Mouse (Mus musculus): ENCODE measurements around the gene Bmp6. TPM values are rescaled to one million over a fixed set of nuclear protein-coding genes. Genes with fewer than 3 reads are reported as not detected.

Bmp6 gene
- polyA plus RNA-seq (2014; fragmentation: Nextera tagmentation; extraction: Ambion mirVana): 1.3 and 4.4 TPM in 2 replicates

- peaks cover 29% of the 10 kb centered on the region for H3K27me3 ChIP-seq (ENCODE audit: control insufficient read depth, insufficient read depth, low read length)
- peak within 1 kb of the TSS; percentile 42 for H3K4me3 ChIP-seq (ENCODE audit: low read depth, low read length)
- H3K9me3 ChIP-seq (ENCODE audit: control insufficient read depth, low read length): no peaks in the 10 kb centered on the region
- no peak within 1 kb of the TSS for H3K27ac ChIP-seq (ENCODE audit: low read depth, low read length)
- H3K4me2 ChIP-seq (ENCODE audit: low read depth, low read length): peak within 1 kb of the TSS; percentile 86
- H3K4me1 ChIP-seq (ENCODE audit: control insufficient read depth, insufficient read depth, low read length): peaks cover 16% of the 10 kb centered on the region
- no peaks in the 10 kb centered on the region for H3K36me3 ChIP-seq (ENCODE audit: control insufficient read depth, insufficient read depth, low read length)
- H3K9ac ChIP-seq (replicated peaks; ENCODE audit: low read depth, low read length): peak within 1 kb of the TSS; percentile 47
- peak; percentile 95 for ATAC-seq (ENCODE audit: low read depth)
- 3% methylated on average over 54 of the region's 54 CpGs for WGBS
Measured at GRCm38 (mm10) chr13:38344713-38345430, at the start of gene Bmp6. Gene Bmp6, plus strand, starts transcription at chr13:38345107.

GRCm38 (mm10) chr13:38296166-38296565, 48.7 kb upstream of the Bmp6 start:
- no peaks in the 10 kb centered on the region for H3K36me3 ChIP-seq (ENCODE audit: control insufficient read depth, insufficient read depth, low read length)
- H3K27ac ChIP-seq (ENCODE audit: low read depth, low read length): peak overlapping the region; percentile 40; the same call in 1 of the 2 replicates
- WGBS: 20% methylated on average over 8 of the region's 8 CpGs
- H3K4me1 ChIP-seq (ENCODE audit: control insufficient read depth, insufficient read depth, low read length): no peaks in the 10 kb centered on the region
- no peak overlapping the region for H3K4me3 ChIP-seq (ENCODE audit: low read depth, low read length)
- no peaks in the 10 kb centered on the region for H3K27me3 ChIP-seq (ENCODE audit: control insufficient read depth, insufficient read depth, low read length)
- peak; percentile 85 for ATAC-seq (ENCODE audit: low read depth)
- no peak overlapping the region for H3K4me2 ChIP-seq (ENCODE audit: low read depth, low read length)
- no peak overlapping the region for H3K9ac ChIP-seq (replicated peaks; ENCODE audit: low read depth, low read length)
- H3K9me3 ChIP-seq (ENCODE audit: control insufficient read depth, low read length): no peaks in the 10 kb centered on the region

- Histone ChIP-seq H3K4me2 (ENCODE audit: low read depth, low read length) (no peak overlapping the region), H3K9me3 (ENCODE audit: control insufficient read depth, low read length) (no peaks in the 10 kb centered on the region), H3K4me1 (ENCODE audit: control insufficient read depth, insufficient read depth, low read length) (no peaks in the 10 kb centered on the region), H3K27me3 (ENCODE audit: control insufficient read depth, insufficient read depth, low read length) (no peaks in the 10 kb centered on the region), H3K36me3 (ENCODE audit: control insufficient read depth, insufficient read depth, low read length) (no peaks in the 10 kb centered on the region), H3K27ac (ENCODE audit: low read depth, low read length) (0 out of 2 replicates have a peak overlapping the region, but pooled peaks have one; percentile 40), H3K4me3 (ENCODE audit: low read depth, low read length) (no peak overlapping the region), H3K9ac (replicated peaks; ENCODE audit: low read depth, low read length) (no peak overlapping the region)
- ATAC-seq (ENCODE audit: low read depth): peak; percentile 43
- 55% methylated on average over 8 of the region's 8 CpGs for WGBS
Measured at GRCm38 (mm10) chr13:38296601-38297000, 48.3 kb upstream of the Bmp6 start.

GRCm38 (mm10) chr13:38311125-38311524, 33.8 kb upstream of the Bmp6 start:
- H3K36me3 ChIP-seq (ENCODE audit: control insufficient read depth, insufficient read depth, low read length): no peaks in the 10 kb centered on the region
- no peak overlapping the region for H3K9ac ChIP-seq (replicated peaks; ENCODE audit: low read depth, low read length)
- H3K27ac ChIP-seq (ENCODE audit: low read depth, low read length): no peak overlapping the region
- H3K4me2 ChIP-seq (ENCODE audit: low read depth, low read length): no peak overlapping the region
- H3K9me3 ChIP-seq (ENCODE audit: control insufficient read depth, low read length): no peaks in the 10 kb centered on the region
- no peaks in the 10 kb centered on the region for H3K27me3 ChIP-seq (ENCODE audit: control insufficient read depth, insufficient read depth, low read length)
- ATAC-seq (ENCODE audit: low read depth): no peak
- H3K4me3 ChIP-seq (ENCODE audit: low read depth, low read length): no peak overlapping the region
- no peaks in the 10 kb centered on the region for H3K4me1 ChIP-seq (ENCODE audit: control insufficient read depth, insufficient read depth, low read length)
- WGBS: 94% methylated on average over 3 of the region's 3 CpGs

GRCm38 (mm10) chr13:38312357-38313040, 32.4 kb upstream of the Bmp6 start:
- H3K9me3 ChIP-seq (ENCODE audit: control insufficient read depth, low read length): no peaks in the 10 kb centered on the region
- WGBS: 87% methylated on average over 12 of the region's 12 CpGs
- H3K4me2 ChIP-seq (ENCODE audit: low read depth, low read length): no peak overlapping the region
- no peak for ATAC-seq (ENCODE audit: low read depth)
- no peak overlapping the region for H3K27ac ChIP-seq (ENCODE audit: low read depth, low read length)
- no peaks in the 10 kb centered on the region for H3K36me3 ChIP-seq (ENCODE audit: control insufficient read depth, insufficient read depth, low read length)
- H3K4me3 ChIP-seq (ENCODE audit: low read depth, low read length): no peak overlapping the region
- H3K4me1 ChIP-seq (ENCODE audit: control insufficient read depth, insufficient read depth, low read length): no peaks in the 10 kb centered on the region
- no peak overlapping the region for H3K9ac ChIP-seq (replicated peaks; ENCODE audit: low read depth, low read length)
- H3K27me3 ChIP-seq (ENCODE audit: control insufficient read depth, insufficient read depth, low read length): no peaks in the 10 kb centered on the region

- Histone ChIP-seq H3K9ac (replicated peaks; ENCODE audit: low read depth, low read length) (no peak overlapping the region), H3K27ac (ENCODE audit: low read depth, low read length) (no peak overlapping the region), H3K9me3 (ENCODE audit: control insufficient read depth, low read length) (no peaks in the 10 kb centered on the region), H3K4me2 (ENCODE audit: low read depth, low read length) (no peak overlapping the region), H3K27me3 (ENCODE audit: control insufficient read depth, insufficient read depth, low read length) (no peaks in the 10 kb centered on the region), H3K4me1 (ENCODE audit: control insufficient read depth, insufficient read depth, low read length) (no peaks in the 10 kb centered on the region), H3K36me3 (ENCODE audit: control insufficient read depth, insufficient read depth, low read length) (no peaks in the 10 kb centered on the region), H3K4me3 (ENCODE audit: low read depth, low read length) (no peak overlapping the region)
- no peak for ATAC-seq (ENCODE audit: low read depth)
- WGBS: 86% methylated on average over 7 of the region's 7 CpGs
Measured at GRCm38 (mm10) chr13:38314590-38314989, 30.3 kb upstream of the Bmp6 start.

GRCm38 (mm10) chr13:38318418-38318817, 26.5 kb upstream of the Bmp6 start:
- Histone ChIP-seq H3K27me3 (ENCODE audit: control insufficient read depth, insufficient read depth, low read length) (no peaks in the 10 kb centered on the region), H3K4me1 (ENCODE audit: control insufficient read depth, insufficient read depth, low read length) (no peaks in the 10 kb centered on the region), H3K4me3 (ENCODE audit: low read depth, low read length) (no peak overlapping the region), H3K9me3 (ENCODE audit: control insufficient read depth, low read length) (no peaks in the 10 kb centered on the region), H3K9ac (replicated peaks; ENCODE audit: low read depth, low read length) (no peak overlapping the region), H3K4me2 (ENCODE audit: low read depth, low read length) (no peak overlapping the region), H3K36me3 (ENCODE audit: control insufficient read depth, insufficient read depth, low read length) (no peaks in the 10 kb centered on the region), H3K27ac (ENCODE audit: low read depth, low read length) (no peak overlapping the region)
- no peak for ATAC-seq (ENCODE audit: low read depth)
- WGBS: 100% methylated on average over 1 of the region's 1 CpGs

GRCm38 (mm10) chr13:38320354-38320753, 24.6 kb upstream of the Bmp6 start:
- Histone ChIP-seq H3K36me3 (ENCODE audit: control insufficient read depth, insufficient read depth, low read length) (no peaks in the 10 kb centered on the region), H3K4me3 (ENCODE audit: low read depth, low read length) (no peak overlapping the region), H3K4me1 (ENCODE audit: control insufficient read depth, insufficient read depth, low read length) (no peaks in the 10 kb centered on the region), H3K27me3 (ENCODE audit: control insufficient read depth, insufficient read depth, low read length) (no peaks in the 10 kb centered on the region), H3K9ac (replicated peaks; ENCODE audit: low read depth, low read length) (no peak overlapping the region), H3K4me2 (ENCODE audit: low read depth, low read length) (no peak overlapping the region), H3K27ac (ENCODE audit: low read depth, low read length) (no peak overlapping the region), H3K9me3 (ENCODE audit: control insufficient read depth, low read length) (no peaks in the 10 kb centered on the region)
- WGBS: 81% methylated on average over 10 of the region's 10 CpGs
- ATAC-seq (ENCODE audit: low read depth): no peak

GRCm38 (mm10) chr13:38324452-38324851, 20.5 kb upstream of the Bmp6 start:
- Histone ChIP-seq H3K27ac (ENCODE audit: low read depth, low read length) (no peak overlapping the region), H3K4me2 (ENCODE audit: low read depth, low read length) (no peak overlapping the region), H3K4me3 (ENCODE audit: low read depth, low read length) (no peak overlapping the region), H3K27me3 (ENCODE audit: control insufficient read depth, insufficient read depth, low read length) (no peaks in the 10 kb centered on the region), H3K9me3 (ENCODE audit: control insufficient read depth, low read length) (no peaks in the 10 kb centered on the region), H3K4me1 (ENCODE audit: control insufficient read depth, insufficient read depth, low read length) (no peaks in the 10 kb centered on the region), H3K9ac (replicated peaks; ENCODE audit: low read depth, low read length) (no peak overlapping the region), H3K36me3 (ENCODE audit: control insufficient read depth, insufficient read depth, low read length) (no peaks in the 10 kb centered on the region)
- WGBS: 77% methylated on average over 10 of the region's 10 CpGs
- ATAC-seq (ENCODE audit: low read depth): no peak
